Mouse (Mus musculus) urinary bladder, adult 18-20 months (tissue): ENCODE data around the gene Ccnyl1.
"Not testable (repeated sequence)": the region's sequence is repeated elsewhere in the genome, so short reads cannot be mapped to it uniquely, and the experiment has no call there.

Experiments used
- DNase-seq, 2 experiments: peaks; one replicate each; pipeline ENCODE4 v3.0.0; 2022; ENCODE audit warnings: low spot score in 2 of 2, mixed read lengths in 2 of 2

The Ccnyl1 gene

GRCm38 (mm10) chr1:64690213-64691013 lies at the start of gene Ccnyl1:
Ccnyl1 (plus strand) TSS chr1:64690455.
- DNase-seq = peak; percentile 97 to 98

GRCm38 (mm10) chr1:64641069-64641468 lies 49.2 kb upstream of the Ccnyl1 start:
- DNase-seq = no peak

GRCm38 (mm10) chr1:64642541-64642940 lies 47.7 kb upstream of the Ccnyl1 start:
- not testable (repeated sequence) for DNase-seq

- no peak for DNase-seq
Measured at GRCm38 (mm10) chr1:64644513-64644912, 45.7 kb upstream of the Ccnyl1 start.

GRCm38 (mm10) chr1:64649362-64650124 lies 40.7 kb upstream of the Ccnyl1 start:
- DNase-seq = no peak

- no peak for DNase-seq
Measured at GRCm38 (mm10) chr1:64653701-64654100, 36.6 kb upstream of the Ccnyl1 start.

GRCm38 (mm10) chr1:64655415-64655814 lies 34.8 kb upstream of the Ccnyl1 start:
- DNase-seq = no peak

- DNase-seq = no peak
Measured at GRCm38 (mm10) chr1:64656423-64657129, 33.7 kb upstream of the Ccnyl1 start.

- DNase-seq = no peak
Measured at GRCm38 (mm10) chr1:64658876-64659275, 31.4 kb upstream of the Ccnyl1 start.

GRCm38 (mm10) chr1:64667111-64667633 lies 23.1 kb upstream of the Ccnyl1 start:
- DNase-seq = no peak

GRCm38 (mm10) chr1:64669451-64669850 lies 20.8 kb upstream of the Ccnyl1 start:
- no peak for DNase-seq

- no peak for DNase-seq
Measured at GRCm38 (mm10) chr1:64673931-64674330, 16.3 kb upstream of the Ccnyl1 start.

GRCm38 (mm10) chr1:64676060-64676839 lies 14.0 kb upstream of the Ccnyl1 start:
- DNase-seq = no peak

- no peak for DNase-seq
Measured at GRCm38 (mm10) chr1:64681499-64681898, 8.8 kb upstream of the Ccnyl1 start.

GRCm38 (mm10) chr1:64683039-64683438 lies 7.2 kb upstream of the Ccnyl1 start:
- no peak for DNase-seq

GRCm38 (mm10) chr1:64684440-64684839 lies 5.8 kb upstream of the Ccnyl1 start:
- no peak for DNase-seq

- DNase-seq = no peak
Measured at GRCm38 (mm10) chr1:64688046-64688445, 2.2 kb upstream of the Ccnyl1 start.

- DNase-seq = no peak
Measured at GRCm38 (mm10) chr1:64689561-64690212, 568 bp upstream of the Ccnyl1 start.

- DNase-seq = peak; percentile 24 to 62
Measured at GRCm38 (mm10) chr1:64691121-64691551, 881 bp downstream of the Ccnyl1 start.

GRCm38 (mm10) chr1:64691581-64691980 lies 1.3 kb downstream of the Ccnyl1 start:
- no peak for DNase-seq

GRCm38 (mm10) chr1:64695156-64695555 lies 4.9 kb downstream of the Ccnyl1 start:
- no peak for DNase-seq
